Mouse (Mus musculus) midbrain, postnatal 0 days (tissue): ENCODE data around the gene Apom. TPM values are rescaled to one million over a fixed set of nuclear protein-coding genes. Genes with fewer than 3 reads are reported as not detected.

Experiments used
- ATAC-seq: fragments of 200-750 bp; cut with Nextera tagmentation; 2 replicates; pipeline ENCODE4 v1.8.0; 2017; ENCODE audit warnings: moderate number of reproducible peaks, mild to moderate bottlenecking, moderate TSS enrichment, moderate library complexity; ENCODE audit not compliant: low FRiP score
- DNase-seq: peaks from one replicate; pipeline ENCODE4 v3.0.0-alpha.2; 2015; ENCODE audit warnings: low spot score
- H3K27ac ChIP-seq: fragments of 300-500 bp; sonication (generic); 2 replicates; pipeline ENCODE4 v1.5.1; 2014; ENCODE audit warnings: low read depth, mild to moderate bottlenecking, low read length, mixed read lengths
- H3K27me3 ChIP-seq: fragments of 300-500 bp; sonication (generic); 2 replicates; pipeline ENCODE4 v1.6.1; 2014; ENCODE audit warnings: low read length, control low read depth, mixed read lengths; ENCODE audit not compliant: insufficient read depth
- H3K36me3 ChIP-seq: fragments of 300-500 bp; sonication (generic); 2 replicates; pipeline ENCODE4 v1.6.1; 2014; ENCODE audit warnings: low read length, control low read depth, mixed read lengths; ENCODE audit not compliant: insufficient read depth
- H3K4me1 ChIP-seq: fragments of 300-500 bp; sonication (generic); 2 replicates; pipeline ENCODE4 v1.6.1; 2014; ENCODE audit warnings: mild to moderate bottlenecking, control low read depth, antibody characterized with exemption, low read length, mixed read lengths; ENCODE audit not compliant: insufficient read depth
- H3K4me2 ChIP-seq: fragments of 300-500 bp; sonication (generic); 2 replicates; pipeline ENCODE4 v1.6.1; 2014; ENCODE audit warnings: low read depth, mild to moderate bottlenecking, low read length, mixed read lengths; ENCODE audit not compliant: poor library complexity, severe bottlenecking
- H3K4me3 ChIP-seq: fragments of 300-500 bp; sonication (generic); 2 replicates; pipeline ENCODE4 v1.5.1; 2014; ENCODE audit warnings: low read depth, mild to moderate bottlenecking, low read length, moderate library complexity
- H3K9ac ChIP-seq: fragments of 300-500 bp; sonication (generic); replicated peaks from 2 replicates; pipeline ENCODE4 v1.6.1; 2014; ENCODE audit warnings: mild to moderate bottlenecking, low read length, moderate library complexity, mixed read lengths; ENCODE audit not compliant: poor library complexity, severe bottlenecking
- H3K9me3 ChIP-seq: fragments of 300-500 bp; sonication (generic); 2 replicates; pipeline ENCODE4 v1.6.1; 2016; ENCODE audit warnings: low read length, control low read depth
- CTCF ChIP-seq: IDR thresholded peaks from 2 replicates; pipeline ENCODE4 v1.5.1; 2016; ENCODE audit warnings: antibody characterized with exemption, mild to moderate bottlenecking
- WGBS: fragments of 180-500 bp; shearing (Covaris S2); extraction: QIAGEN DNeasy Blood & Tissue Kit; methylation state at CpG from one replicate; pipeline ENCODE4 v1.1.7; 2014; 5-methylcytosine and 5-hydroxymethylcytosine counted together
- polyA plus RNA-seq: library from polyadenylated mRNA; unstranded; fragments of >200 nt; fragmentation: Nextera tagmentation; extraction: Ambion mirVana; gene quantifications from 2 replicates; pipeline ENCODE4 v1.2.1, GENCODE M21; 2015
- total RNA-seq: library from RNA; depleted of rRNA; stranded (reverse); fragments of >200 nt; gene quantifications from 2 replicates; pipeline ENCODE4 v1.2.3, GENCODE M21; 2014; rRNA removed

The Apom gene
- total and polyA plus RNA-seq, 2 experiments from 2014 or later, result 0.44 TPM; not detected in 1

DNA sequence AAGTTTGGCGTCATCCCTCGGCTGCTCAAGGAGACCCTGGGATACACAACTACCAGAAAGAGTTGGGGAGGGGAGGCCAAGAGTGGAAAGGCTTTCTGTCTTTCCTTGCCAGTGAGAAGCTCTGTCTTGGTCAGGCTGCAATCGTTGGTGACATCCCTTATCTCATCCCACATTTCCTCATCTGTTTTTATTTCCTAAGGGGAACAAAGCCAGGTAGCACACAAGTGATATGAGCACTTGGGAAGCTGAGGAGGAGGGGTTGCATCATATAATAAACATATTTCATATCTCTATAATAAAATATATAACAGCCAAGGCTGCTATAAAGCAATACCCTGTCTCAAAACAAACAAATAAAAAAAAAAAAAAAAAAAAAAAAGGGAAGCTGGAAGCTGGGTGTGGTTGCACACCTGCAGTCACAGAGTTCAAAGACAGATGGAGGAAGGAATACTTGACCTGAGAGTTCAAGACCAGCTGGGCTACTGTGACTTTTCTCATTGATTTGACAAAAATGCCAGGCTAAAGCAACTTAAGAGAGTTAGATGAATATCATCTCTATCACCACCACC lies 47.8 kb downstream of the Apom start:
- H3K27me3 ChIP-seq, result no peaks in the 10 kb centered on the region
- H3K4me2 ChIP-seq, result no peak overlapping the region
- no peak overlapping the region for H3K27ac ChIP-seq
- 72% methylated on average over 3 of the region's 3 CpGs for WGBS
- no peak for TF ChIP-seq CTCF
- no peaks in the 10 kb centered on the region for H3K36me3 ChIP-seq
- no peak overlapping the region for H3K4me3 ChIP-seq
- no peaks in the 10 kb centered on the region for H3K9me3 ChIP-seq
- no peaks in the 10 kb centered on the region for H3K4me1 ChIP-seq
- DNase-seq, result no peak
- no peak overlapping the region for H3K9ac ChIP-seq
- ATAC-seq, result no peak

DNA sequence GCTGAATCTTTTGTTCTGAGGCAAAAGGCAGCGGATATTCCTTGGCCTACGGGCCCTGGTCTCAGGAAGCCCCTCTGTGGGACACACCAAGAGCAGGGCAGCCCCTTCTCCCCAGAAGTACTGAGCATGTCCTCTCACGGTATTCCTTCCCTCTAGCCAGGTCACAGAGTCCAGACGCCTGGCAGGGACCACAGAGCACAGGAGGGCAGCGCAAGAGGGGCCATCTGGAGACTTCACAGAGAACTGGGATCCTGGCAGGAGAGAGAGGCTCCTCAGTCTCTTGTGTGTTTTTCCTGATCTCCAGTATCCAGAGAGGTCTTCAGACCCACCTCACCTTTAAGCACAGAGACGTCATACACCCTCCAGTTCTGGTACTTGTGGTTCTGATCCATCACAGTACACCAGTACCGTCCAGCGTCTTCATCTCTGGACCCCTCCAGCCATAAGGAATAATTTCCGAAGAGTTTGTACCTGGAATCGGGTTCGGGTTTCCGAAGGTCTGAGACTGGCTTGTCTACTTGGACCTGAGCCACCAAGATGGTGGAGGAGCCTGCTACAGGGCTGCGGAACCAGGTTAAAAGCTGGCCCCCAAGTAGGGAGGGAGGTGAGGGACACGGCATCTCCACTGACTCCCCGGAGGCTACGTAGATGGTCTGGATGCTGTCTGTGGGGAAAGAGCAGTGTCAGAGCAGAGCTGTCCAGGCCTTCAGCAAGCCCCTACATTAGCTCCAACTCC lies 48.8 kb downstream of the Apom start:
- no peak overlapping the region for H3K9ac ChIP-seq
- H3K4me1 ChIP-seq, result no peaks in the 10 kb centered on the region
- DNase-seq (no peak), ATAC-seq (no peak)
- no peaks in the 10 kb centered on the region for H3K36me3 ChIP-seq
- no peak overlapping the region for H3K27ac ChIP-seq
- H3K9me3 ChIP-seq, result no peaks in the 10 kb centered on the region
- no peak for TF ChIP-seq CTCF
- 87% methylated on average over 16 of the region's 16 CpGs for WGBS
- no peak overlapping the region for H3K4me3 ChIP-seq
- H3K4me2 ChIP-seq, result no peak overlapping the region
- H3K27me3 ChIP-seq, result no peaks in the 10 kb centered on the region

DNA sequence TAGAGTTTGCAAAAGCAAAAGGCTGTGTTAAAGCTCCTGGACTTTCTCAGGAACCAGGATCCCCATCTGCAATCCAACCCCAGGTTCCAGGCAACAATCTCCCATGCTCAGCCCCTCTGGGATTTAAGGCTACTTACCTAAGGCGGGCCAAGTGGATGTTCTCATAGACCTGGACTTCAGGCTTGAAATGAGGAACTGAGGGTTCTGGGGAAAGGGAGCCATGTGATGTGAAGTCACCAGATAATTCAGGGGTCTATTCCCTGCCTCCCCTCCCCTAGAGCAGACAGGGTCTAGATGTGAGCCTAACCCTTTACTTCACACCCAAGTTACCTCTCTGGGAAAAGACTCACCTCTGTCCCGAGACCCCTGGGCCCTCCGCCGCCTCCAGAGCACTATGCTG lies 51.1 kb downstream of the Apom start:
- Histone ChIP-seq H3K4me3 (no peak overlapping the region), H3K27me3 (no peaks in the 10 kb centered on the region), H3K27ac (no peak overlapping the region), H3K36me3 (no peaks in the 10 kb centered on the region), H3K9ac (no peak overlapping the region), H3K9me3 (no peaks in the 10 kb centered on the region), H3K4me1 (no peaks in the 10 kb centered on the region), H3K4me2 (no peak overlapping the region)
- ATAC-seq, result no peak
- WGBS, result 81% methylated on average over 4 of the region's 4 CpGs
- no peak for DNase-seq
- TF ChIP-seq CTCF, result no peak

DNA sequence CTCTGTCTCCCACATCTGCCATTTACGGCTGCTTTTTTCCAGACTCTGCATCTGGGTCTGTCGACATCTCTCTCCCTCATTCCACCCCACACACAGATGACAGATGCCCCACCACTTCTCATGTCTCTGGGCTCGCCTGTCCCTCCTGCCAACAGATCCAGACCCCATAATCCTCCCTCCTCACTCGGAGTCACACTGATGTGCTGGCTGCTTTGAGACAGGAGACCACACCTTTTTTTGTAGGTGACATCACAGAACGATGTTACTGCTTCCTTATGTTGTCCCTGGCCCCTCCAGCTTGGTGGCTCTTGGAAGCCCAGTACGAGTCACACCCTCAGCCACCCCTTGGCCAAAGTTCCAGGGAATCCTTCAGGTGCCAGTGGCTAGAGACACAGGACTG lies 51.6 kb downstream of the Apom start:
- Histone ChIP-seq H3K9ac (no peak overlapping the region), H3K27ac (no peak overlapping the region), H3K4me1 (no peaks in the 10 kb centered on the region), H3K27me3 (no peaks in the 10 kb centered on the region), H3K4me3 (no peak overlapping the region), H3K36me3 (no peaks in the 10 kb centered on the region), H3K9me3 (no peaks in the 10 kb centered on the region), H3K4me2 (no peak overlapping the region)
- no peak for TF ChIP-seq CTCF
- DNase-seq (no peak), ATAC-seq (no peak)
- WGBS, result 70% methylated on average over 6 of the region's 6 CpGs

DNA sequence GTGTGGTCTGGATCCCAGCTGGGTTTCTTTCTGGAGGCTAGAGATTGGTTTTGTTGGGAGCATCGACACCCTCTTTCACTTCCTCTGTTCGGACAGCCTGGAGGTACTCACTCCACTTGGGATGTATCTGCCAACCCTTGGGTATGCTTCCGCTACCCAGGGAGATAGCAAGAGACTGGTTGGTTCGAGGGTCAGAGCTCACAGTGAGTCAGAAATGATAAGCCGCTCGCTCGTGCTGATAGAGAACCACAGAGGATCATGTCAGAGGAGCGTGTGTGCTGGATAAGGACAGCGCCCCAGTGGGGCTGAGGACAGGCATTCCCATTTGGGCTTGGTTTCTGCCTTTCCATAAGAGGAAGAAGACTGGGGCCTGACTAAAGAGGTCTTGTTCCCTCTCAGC lies 52.1 kb downstream of the Apom start:
- DNase-seq, result no peak
- Histone ChIP-seq H3K9ac (no peak overlapping the region), H3K4me3 (no peak overlapping the region), H3K36me3 (no peaks in the 10 kb centered on the region), H3K9me3 (no peaks in the 10 kb centered on the region), H3K27me3 (no peaks in the 10 kb centered on the region), H3K4me2 (no peak overlapping the region), H3K27ac (no peak overlapping the region), H3K4me1 (no peaks in the 10 kb centered on the region)
- no peak for TF ChIP-seq CTCF
- no peak for ATAC-seq
- 62% methylated on average over 9 of the region's 9 CpGs for WGBS

Other genes starting within 250 kb of the Apom start
Only the 30 nearest of the 41 such genes appear.
- 17.6 and 35.3 TPM in 2 replicates for gene Lsm2, start 150.2 kb downstream of the Apom start, total RNA-seq
- gene Lsm2, start 150.2 kb downstream of the Apom start, polyA plus RNA-seq, result 93.0 and 94.9 TPM in 2 replicates
- 89.0 and 97.8 TPM in 2 replicates for gene Vars, start 131.1 kb downstream of the Apom start, total RNA-seq
- 39.7 and 40.9 TPM in 2 replicates for gene Vars, start 131.1 kb downstream of the Apom start, polyA plus RNA-seq
- 0.19 and 0.44 TPM in 2 replicates for gene Vwa7, start 115.5 kb downstream of the Apom start, total RNA-seq
- gene Vwa7, start 115.5 kb downstream of the Apom start, polyA plus RNA-seq, result 0.06 and 0.14 TPM in 2 replicates
- 0.38 TPM in 1 of 2 replicates, not detected in the other for gene Sapcd1, start 104.0 kb downstream of the Apom start, total RNA-seq
- 1.5 and 1.6 TPM in 2 replicates for gene Sapcd1, start 104.0 kb downstream of the Apom start, polyA plus RNA-seq
- 1.7 and 3.8 TPM in 2 replicates for gene Msh5, start 85.3 kb downstream of the Apom start, total RNA-seq
- 1.3 and 1.4 TPM in 2 replicates for gene Msh5, start 85.3 kb downstream of the Apom start, polyA plus RNA-seq
- gene Clic1, start 82.1 kb downstream of the Apom start, total RNA-seq, result 28.0 and 33.4 TPM in 2 replicates
- 40.0 and 41.9 TPM in 2 replicates for gene Clic1, start 82.1 kb downstream of the Apom start, polyA plus RNA-seq
- gene Ddah2, start 73.0 kb downstream of the Apom start, total RNA-seq, result 159 and 204 TPM in 2 replicates
- gene Ddah2, start 73.0 kb downstream of the Apom start, polyA plus RNA-seq, result 210 and 213 TPM in 2 replicates
- 2.4 TPM in 1 of 2 replicates, not detected in the other for gene Ly6g6c, start 66.7 kb downstream of the Apom start, total RNA-seq
- gene Ly6g6c, start 66.7 kb downstream of the Apom start, polyA plus RNA-seq, result not detected in 2 replicates
- not detected in 2 replicates for gene Mpig6b, start 65.9 kb downstream of the Apom start, total RNA-seq
- not detected in 2 replicates for gene Mpig6b, start 65.9 kb downstream of the Apom start, polyA plus RNA-seq
- not detected in 2 replicates for gene Ly6g6e, start 55.1 kb downstream of the Apom start, total RNA-seq
- 0.31 TPM in 1 of 2 replicates, not detected in the other for gene Ly6g6e, start 55.1 kb downstream of the Apom start, polyA plus RNA-seq
- 1.4 TPM in 1 of 2 replicates, not detected in the other for gene Ly6g6d, start 54.0 kb downstream of the Apom start, total RNA-seq
- 0.98 and 1.1 TPM in 2 replicates for gene Ly6g6d, start 54.0 kb downstream of the Apom start, polyA plus RNA-seq
- not detected in 2 replicates for gene Ly6g6f, start 46.4 kb downstream of the Apom start, total RNA-seq
- gene Ly6g6f, start 46.4 kb downstream of the Apom start, polyA plus RNA-seq, result not detected in 2 replicates
- gene Abhd16a, start 42.8 kb downstream of the Apom start, total RNA-seq, result 98.9 and 151 TPM in 2 replicates
- 122 and 128 TPM in 2 replicates for gene Abhd16a, start 42.8 kb downstream of the Apom start, polyA plus RNA-seq
- not detected in 2 replicates for gene Ly6g5c, start 23.8 kb downstream of the Apom start, total RNA-seq
- gene Ly6g5c, start 23.8 kb downstream of the Apom start, polyA plus RNA-seq, result not detected in 2 replicates
- gene Ly6g5b, start 16.6 kb downstream of the Apom start, total RNA-seq, result 0.99 and 3.7 TPM in 2 replicates
- 1.3 and 1.8 TPM in 2 replicates for gene Ly6g5b, start 16.6 kb downstream of the Apom start, polyA plus RNA-seq
- 11.7 and 17.0 TPM in 2 replicates for gene Gpank1, start 10.6 kb downstream of the Apom start, total RNA-seq
- gene Gpank1, start 10.6 kb downstream of the Apom start, polyA plus RNA-seq, result 20.2 and 21.0 TPM in 2 replicates
- 245 and 287 TPM in 2 replicates for gene Csnk2b, start 10.0 kb downstream of the Apom start, total RNA-seq
- gene Csnk2b, start 10.0 kb downstream of the Apom start, polyA plus RNA-seq, result 325 and 332 TPM in 2 replicates
- gene D17H6S53E, start 5.7 kb downstream of the Apom start, total RNA-seq, result 10.7 and 28.0 TPM in 2 replicates
- gene D17H6S53E, start 5.7 kb downstream of the Apom start, polyA plus RNA-seq, result 9.6 and 10.3 TPM in 2 replicates
- 330 and 339 TPM in 2 replicates for gene Bag6, start 3.1 kb upstream of the Apom start, total RNA-seq
- 62.3 and 68.9 TPM in 2 replicates for gene Bag6, start 3.1 kb upstream of the Apom start, polyA plus RNA-seq
- gene Prrc2a, start 32.8 kb upstream of the Apom start, total RNA-seq, result 193 and 230 TPM in 2 replicates
- 85.7 and 88.0 TPM in 2 replicates for gene Prrc2a, start 32.8 kb upstream of the Apom start, polyA plus RNA-seq
- 1.8 and 4.1 TPM in 2 replicates for gene Aif1, start 44.0 kb upstream of the Apom start, total RNA-seq
- gene Aif1, start 44.0 kb upstream of the Apom start, polyA plus RNA-seq, result 9.2 and 9.5 TPM in 2 replicates
- gene Lst1, start 56.4 kb upstream of the Apom start, total RNA-seq, result 5.9 and 26.7 TPM in 2 replicates
- gene Lst1, start 56.4 kb upstream of the Apom start, polyA plus RNA-seq, result 7.8 and 12.0 TPM in 2 replicates
- gene Ltb, start 62.4 kb upstream of the Apom start, total RNA-seq, result 1.4 and 2.1 TPM in 2 replicates
- gene Ltb, start 62.4 kb upstream of the Apom start, polyA plus RNA-seq, result 1.0 and 1.6 TPM in 2 replicates
- gene Tnf, start 70.0 kb upstream of the Apom start, total RNA-seq, result not detected in 2 replicates
- gene Tnf, start 70.0 kb upstream of the Apom start, polyA plus RNA-seq, result 0.09 TPM in 1 of 2 replicates, not detected in the other
- gene Lta, start 73.3 kb upstream of the Apom start, total RNA-seq, result 0.49 and 1.2 TPM in 2 replicates
- 0.98 and 1.2 TPM in 2 replicates for gene Lta, start 73.3 kb upstream of the Apom start, polyA plus RNA-seq
- not detected in 2 replicates for gene Gm16181, start 88.8 kb upstream of the Apom start, total RNA-seq
- gene Gm16181, start 88.8 kb upstream of the Apom start, polyA plus RNA-seq, result 0.33 TPM in 1 of 2 replicates, not detected in the other
- gene Atp6v1g2, start 101.6 kb upstream of the Apom start, total RNA-seq, result 109 and 117 TPM in 2 replicates
- 210 and 232 TPM in 2 replicates for gene Atp6v1g2, start 101.6 kb upstream of the Apom start, polyA plus RNA-seq
- gene Nfkbil1, start 103.7 kb upstream of the Apom start, total RNA-seq, result 17.0 and 18.5 TPM in 2 replicates
- 11.2 and 12.3 TPM in 2 replicates for gene Nfkbil1, start 103.7 kb upstream of the Apom start, polyA plus RNA-seq
- gene Ddx39b, start 109.7 kb upstream of the Apom start, total RNA-seq, result 261 and 288 TPM in 2 replicates
- gene Ddx39b, start 109.7 kb upstream of the Apom start, polyA plus RNA-seq, result 320 and 329 TPM in 2 replicates
- gene H2-D1, start 130.7 kb upstream of the Apom start, total RNA-seq, result 75.4 and 78.0 TPM in 2 replicates
- gene H2-D1, start 130.7 kb upstream of the Apom start, polyA plus RNA-seq, result 130 and 148 TPM in 2 replicates